Mouse (Mus musculus): ENCODE results near the gene Ttc34. TPM values are rescaled to one million over a fixed set of nuclear protein-coding genes. Genes with fewer than 3 reads are reported as not detected.

Gene Ttc34
- polyA plus RNA-seq, 1 experiment from 2014 or later = 0.32 TPM

GRCm38 (mm10) chr4:154873186-154873585 is 35.9 kb downstream of the Ttc34 start:
- Histone ChIP-seq H3K27ac (replicated peaks; ENCODE audit: low read depth, low read length) (no peak overlapping the region), H3K4me2 (ENCODE audit: low read depth, severe bottlenecking) (no peak overlapping the region), H3K4me1 (ENCODE audit: control insufficient read depth, insufficient read depth, low read length) (no peaks in the 10 kb centered on the region), H3K9me3 (ENCODE audit: control insufficient read depth, low read length) (no peaks in the 10 kb centered on the region), H3K9ac (ENCODE audit: low read length) (no peak overlapping the region), H3K27me3 (ENCODE audit: control insufficient read depth, insufficient read depth, low read length) (0 out of 2 replicates have a peak, but pooled peaks cover 5% of the 10 kb centered on the region), H3K36me3 (ENCODE audit: control insufficient read depth, insufficient read depth, low read length) (no peaks in the 10 kb centered on the region), H3K4me3 (ENCODE audit: low read depth, low read length) (no peak overlapping the region)
- ATAC-seq (ENCODE audit: insufficient number of reproducible peaks, low FRiP score, low TSS enrichment, low read depth) (no peak), DNase-seq (ENCODE audit: low spot score) (no peak)
- 71% methylated on average over 6 of the region's 6 CpGs for WGBS

- DNase-seq (ENCODE audit: low spot score) = peak; percentile 99
- Histone ChIP-seq H3K4me2 (ENCODE audit: low read depth, severe bottlenecking) (peak overlapping the region; percentile 46), H3K9ac (ENCODE audit: low read length) (no peak overlapping the region), H3K27ac (replicated peaks; ENCODE audit: low read depth, low read length) (no peak overlapping the region; the same call in 1 of the 2 replicates), H3K27me3 (ENCODE audit: control insufficient read depth, insufficient read depth, low read length) (no peaks in the 10 kb centered on the region), H3K9me3 (ENCODE audit: control insufficient read depth, low read length) (no peaks in the 10 kb centered on the region), H3K4me3 (ENCODE audit: low read depth, low read length) (peak overlapping the region; percentile 17), H3K36me3 (ENCODE audit: control insufficient read depth, insufficient read depth, low read length) (no peaks in the 10 kb centered on the region), H3K4me1 (ENCODE audit: control insufficient read depth, insufficient read depth, low read length) (no peaks in the 10 kb centered on the region)
- WGBS = 12% methylated on average over 18 of the region's 18 CpGs
- ATAC-seq (ENCODE audit: insufficient number of reproducible peaks, low FRiP score, low TSS enrichment, low read depth) = peak; percentile 94
Measured at GRCm38 (mm10) chr4:154877864-154878548, 40.7 kb downstream of the Ttc34 start.

GRCm38 (mm10) chr4:154880730-154881129 is 43.5 kb downstream of the Ttc34 start:
- WGBS = 89% methylated on average over 6 of the region's 6 CpGs
- Histone ChIP-seq H3K9ac (ENCODE audit: low read length) (no peak overlapping the region), H3K4me2 (ENCODE audit: low read depth, severe bottlenecking) (no peak overlapping the region), H3K36me3 (ENCODE audit: control insufficient read depth, insufficient read depth, low read length) (no peaks in the 10 kb centered on the region), H3K4me3 (ENCODE audit: low read depth, low read length) (no peak overlapping the region), H3K27ac (replicated peaks; ENCODE audit: low read depth, low read length) (no peak overlapping the region), H3K27me3 (ENCODE audit: control insufficient read depth, insufficient read depth, low read length) (no peaks in the 10 kb centered on the region), H3K9me3 (ENCODE audit: control insufficient read depth, low read length) (no peaks in the 10 kb centered on the region), H3K4me1 (ENCODE audit: control insufficient read depth, insufficient read depth, low read length) (no peaks in the 10 kb centered on the region)
- DNase-seq (ENCODE audit: low spot score) = no peak
- no peak for ATAC-seq (ENCODE audit: insufficient number of reproducible peaks, low FRiP score, low TSS enrichment, low read depth)

GRCm38 (mm10) chr4:154882014-154882659 is 44.9 kb downstream of the Ttc34 start:
- no peak for DNase-seq (ENCODE audit: low spot score)
- 32% methylated on average over 14 of the region's 14 CpGs for WGBS
- Histone ChIP-seq H3K9ac (ENCODE audit: low read length) (no peak overlapping the region), H3K36me3 (ENCODE audit: control insufficient read depth, insufficient read depth, low read length) (no peaks in the 10 kb centered on the region), H3K4me2 (ENCODE audit: low read depth, severe bottlenecking) (no peak overlapping the region), H3K4me3 (ENCODE audit: low read depth, low read length) (no peak overlapping the region), H3K4me1 (ENCODE audit: control insufficient read depth, insufficient read depth, low read length) (no peaks in the 10 kb centered on the region), H3K27ac (replicated peaks; ENCODE audit: low read depth, low read length) (no peak overlapping the region), H3K9me3 (ENCODE audit: control insufficient read depth, low read length) (no peaks in the 10 kb centered on the region), H3K27me3 (ENCODE audit: control insufficient read depth, insufficient read depth, low read length) (no peaks in the 10 kb centered on the region)
- ATAC-seq (ENCODE audit: insufficient number of reproducible peaks, low FRiP score, low TSS enrichment, low read depth) = no peak

GRCm38 (mm10) chr4:154885416-154885815 is 48.2 kb downstream of the Ttc34 start:
- Histone ChIP-seq H3K9me3 (ENCODE audit: control insufficient read depth, low read length) (no peaks in the 10 kb centered on the region), H3K27ac (replicated peaks; ENCODE audit: low read depth, low read length) (no peak overlapping the region), H3K27me3 (ENCODE audit: control insufficient read depth, insufficient read depth, low read length) (no peaks in the 10 kb centered on the region), H3K4me3 (ENCODE audit: low read depth, low read length) (no peak overlapping the region), H3K36me3 (ENCODE audit: control insufficient read depth, insufficient read depth, low read length) (no peaks in the 10 kb centered on the region), H3K4me2 (ENCODE audit: low read depth, severe bottlenecking) (no peak overlapping the region), H3K4me1 (ENCODE audit: control insufficient read depth, insufficient read depth, low read length) (no peaks in the 10 kb centered on the region), H3K9ac (ENCODE audit: low read length) (no peak overlapping the region)
- WGBS = 78% methylated on average over 11 of the region's 11 CpGs
- ATAC-seq (ENCODE audit: insufficient number of reproducible peaks, low FRiP score, low TSS enrichment, low read depth) (no peak), DNase-seq (ENCODE audit: low spot score) (no peak)

GRCm38 (mm10) chr4:154886876-154887592 is 49.8 kb downstream of the Ttc34 start:
- Histone ChIP-seq H3K4me3 (ENCODE audit: low read depth, low read length) (no peak overlapping the region), H3K9me3 (ENCODE audit: control insufficient read depth, low read length) (no peaks in the 10 kb centered on the region), H3K27me3 (ENCODE audit: control insufficient read depth, insufficient read depth, low read length) (no peaks in the 10 kb centered on the region), H3K9ac (ENCODE audit: low read length) (no peak overlapping the region), H3K4me2 (ENCODE audit: low read depth, severe bottlenecking) (no peak overlapping the region), H3K27ac (replicated peaks; ENCODE audit: low read depth, low read length) (no peak overlapping the region), H3K36me3 (ENCODE audit: control insufficient read depth, insufficient read depth, low read length) (no peaks in the 10 kb centered on the region), H3K4me1 (ENCODE audit: control insufficient read depth, insufficient read depth, low read length) (no peaks in the 10 kb centered on the region)
- WGBS = 69% methylated on average over 13 of the region's 13 CpGs
- no peak for ATAC-seq (ENCODE audit: insufficient number of reproducible peaks, low FRiP score, low TSS enrichment, low read depth)
- no peak for DNase-seq (ENCODE audit: low spot score)

GRCm38 (mm10) chr4:154887593-154888250 is 50.5 kb downstream of the Ttc34 start:
- Histone ChIP-seq H3K4me1 (ENCODE audit: control insufficient read depth, insufficient read depth, low read length) (no peaks in the 10 kb centered on the region), H3K4me2 (ENCODE audit: low read depth, severe bottlenecking) (no peak overlapping the region), H3K36me3 (ENCODE audit: control insufficient read depth, insufficient read depth, low read length) (no peaks in the 10 kb centered on the region), H3K9ac (ENCODE audit: low read length) (no peak overlapping the region), H3K27ac (replicated peaks; ENCODE audit: low read depth, low read length) (no peak overlapping the region), H3K27me3 (ENCODE audit: control insufficient read depth, insufficient read depth, low read length) (no peaks in the 10 kb centered on the region), H3K9me3 (ENCODE audit: control insufficient read depth, low read length) (no peaks in the 10 kb centered on the region), H3K4me3 (ENCODE audit: low read depth, low read length) (no peak overlapping the region)
- ATAC-seq (ENCODE audit: insufficient number of reproducible peaks, low FRiP score, low TSS enrichment, low read depth) (0 out of 2 replicates have a peak, but pooled peaks have one; percentile 11), DNase-seq (ENCODE audit: low spot score) (no peak)
- 81% methylated on average over 15 of the region's 15 CpGs for WGBS

GRCm38 (mm10) chr4:154890887-154891286 is 53.6 kb downstream of the Ttc34 start:
- Histone ChIP-seq H3K36me3 (ENCODE audit: control insufficient read depth, insufficient read depth, low read length) (no peaks in the 10 kb centered on the region), H3K9me3 (ENCODE audit: control insufficient read depth, low read length) (no peaks in the 10 kb centered on the region), H3K4me1 (ENCODE audit: control insufficient read depth, insufficient read depth, low read length) (no peaks in the 10 kb centered on the region), H3K9ac (ENCODE audit: low read length) (no peak overlapping the region), H3K4me2 (ENCODE audit: low read depth, severe bottlenecking) (no peak overlapping the region), H3K4me3 (ENCODE audit: low read depth, low read length) (no peak overlapping the region), H3K27me3 (ENCODE audit: control insufficient read depth, insufficient read depth, low read length) (no peaks in the 10 kb centered on the region), H3K27ac (replicated peaks; ENCODE audit: low read depth, low read length) (no peak overlapping the region)
- no peak for DNase-seq (ENCODE audit: low spot score)
- no peak for ATAC-seq (ENCODE audit: insufficient number of reproducible peaks, low FRiP score, low TSS enrichment, low read depth)
- 90% methylated on average over 14 of the region's 14 CpGs for WGBS
